Mouse (Mus musculus): ENCODE measurements at regions not wholly inside any gene's neighbourhood (a gene's known extent, or its start where the extent isn't known, plus 50 kb on each side); places are given as distances from the start of the nearest gene placed in this dataset.

- CTCF ChIA-PET: interaction anchor here in 2 of 4 experiments (0.8 to 1.4 kb wide), 2 partner anchors 18 to 43 kb away, joined by 3 read pairs; no protein-coding TSS in a partner anchor
- POLR2A ChIA-PET: interaction anchor here in 1 of 4 experiments (0.9 to 1.4 kb wide), 2 partner anchors 18 to 32 kb away, joined by 3 read pairs; no protein-coding TSS in a partner anchor
Observed at GRCm38 (mm10) chr7:83204701-83205100, 337.6 kb downstream of the Mex3b start.

- CTCF ChIA-PET: no interaction called here
- POLR2A ChIA-PET: interaction anchor here in 1 of 4 experiments (1.2 kb wide), 1 partner anchor 30 kb away, joined by 3 read pairs; no protein-coding TSS in a partner anchor
Observed at GRCm38 (mm10) chr7:83206999-83207398, 339.9 kb downstream of the Mex3b start.

- CTCF ChIA-PET: interaction anchor here in 1 of 4 experiments (0.6 kb wide), 1 partner anchor 167 kb away, joined by 5 read pairs; no protein-coding TSS in a partner anchor
- POLR2A ChIA-PET: interaction anchor here in 1 of 4 experiments (0.6 kb wide), 1 partner anchor 1037 kb away, joined by 12 read pairs; no protein-coding TSS in a partner anchor
Observed at GRCm38 (mm10) chr7:83211611-83212010, 344.5 kb downstream of the Mex3b start.

- CTCF ChIA-PET: no interaction called here
- POLR2A ChIA-PET: no interaction called here
Observed at GRCm38 (mm10) chr7:83222029-83222722, 355.0 kb downstream of the Mex3b start.

- POLR2A ChIA-PET: interaction anchor here in 2 of 4 experiments (1.2 to 1.5 kb wide), 2 partner anchors 10 to 138 kb away, joined by 3 to 5 read pairs; no protein-coding TSS in a partner anchor
Observed at GRCm38 (mm10) chr7:83227262-83228108, 357.2 kb upstream of the Tmc3 start.

GRCm38 (mm10) chr7:83230496-83231325 lies 354.0 kb upstream of the Tmc3 start:
- CTCF ChIA-PET: no interaction called here
- POLR2A ChIA-PET: interaction anchor here in 1 of 4 experiments (0.7 kb wide), 1 partner anchor 186 kb away, joined by 3 read pairs; no protein-coding TSS in a partner anchor

More at GRCm38 (mm10) chr7:83227262-83228108, 357.2 kb upstream of the Tmc3 start:
- CTCF ChIA-PET: no interaction called here

GRCm38 (mm10) chr7:83235659-83236058 lies 349.1 kb upstream of the Tmc3 start:
- CTCF ChIA-PET: no interaction called here
- POLR2A ChIA-PET: no interaction called here

- CTCF ChIA-PET: interaction anchor here in 1 of 4 experiments (0.6 kb wide), 1 partner anchor 519 kb away, joined by 3 read pairs; no protein-coding TSS in a partner anchor
- POLR2A ChIA-PET: interaction anchor here in 3 of 4 experiments (0.8 to 1.7 kb wide), 6 partner anchors 10 to 394 kb away, joined by 3 to 5 read pairs (median 4); partner anchors contain the start of gene Stard5 (in 1 of the 3)
Observed at GRCm38 (mm10) chr7:83237336-83237735, 347.4 kb upstream of the Tmc3 start.

GRCm38 (mm10) chr7:83238091-83238490 lies 346.6 kb upstream of the Tmc3 start:
- CTCF ChIA-PET: no interaction called here
- POLR2A ChIA-PET: interaction anchor here in 3 of 4 experiments (0.8 to 1.7 kb wide), 4 partner anchors 10 to 394 kb away, joined by 3 to 5 read pairs (median 4); partner anchors contain the start of gene Stard5 (in 1 of the 3)

GRCm38 (mm10) chr7:83242233-83242632 lies 342.5 kb upstream of the Tmc3 start:
- CTCF ChIA-PET: no interaction called here
- POLR2A ChIA-PET: interaction anchor here in 1 of 4 experiments (0.6 kb wide), 1 partner anchor 1529 kb away, joined by 4 read pairs; no protein-coding TSS in a partner anchor

GRCm38 (mm10) chr7:83245867-83246266 lies 338.9 kb upstream of the Tmc3 start:
- CTCF ChIA-PET: no interaction called here
- POLR2A ChIA-PET: no interaction called here

GRCm38 (mm10) chr7:83251995-83252563 lies 332.6 kb upstream of the Tmc3 start:
- ChIA-PET CTCF (interaction anchor here in 2 of 4 experiments (0.6 to 1.0 kb wide), 2 partner anchors 10 to 50 kb away, joined by 3 to 8 read pairs; no protein-coding TSS in a partner anchor), POLR2A (interaction anchor here in 1 of 4 experiments (0.6 kb wide), 1 partner anchor 27 kb away, joined by 4 read pairs; no protein-coding TSS in a partner anchor)

- ChIA-PET POLR2A (no interaction called here), CTCF (interaction anchor here in 1 of 4 experiments (1.0 kb wide), 1 partner anchor 51 kb away, joined by 3 read pairs; no protein-coding TSS in a partner anchor)
Observed at GRCm38 (mm10) chr7:83253001-83253400, 331.7 kb upstream of the Tmc3 start.

- CTCF ChIA-PET: interaction anchor here in 1 of 4 experiments (1.0 kb wide), 1 partner anchor 52 kb away, joined by 3 read pairs; no protein-coding TSS in a partner anchor
- POLR2A ChIA-PET: no interaction called here
Observed at GRCm38 (mm10) chr7:83253432-83253831, 331.3 kb upstream of the Tmc3 start.

GRCm38 (mm10) chr7:83254411-83254810 lies 330.3 kb upstream of the Tmc3 start:
- ChIA-PET CTCF (interaction anchor here in 1 of 4 experiments (0.6 kb wide), 1 partner anchor 100 kb away, joined by 10 read pairs; no protein-coding TSS in a partner anchor), POLR2A (no interaction called here)

GRCm38 (mm10) chr7:83256236-83256784 lies 328.4 kb upstream of the Tmc3 start:
- ChIA-PET POLR2A (no interaction called here), CTCF (no interaction called here)

GRCm38 (mm10) chr7:83258363-83258916 lies 326.3 kb upstream of the Tmc3 start:
- CTCF ChIA-PET: no interaction called here
- POLR2A ChIA-PET: no interaction called here
